Mouse (Mus musculus) natural killer cell, adult 2 months (primary cell): ENCODE results near the gene Cyp2w1.
"Not testable (repeated sequence)": the region's sequence is repeated elsewhere in the genome, so short reads cannot be mapped to it uniquely, and the experiment has no call there.

Experiments
- DNase-seq, 2 experiments: peaks; one replicate each; pipeline ENCODE4 v3.0.0; 2022; ENCODE audit warnings: low spot score in 2 of 2

Gene Cyp2w1

GRCm38 (mm10) chr5:139383234-139383633, 30.8 kb downstream of the Cyp2w1 start:
- DNase-seq, result no peak

DNA sequence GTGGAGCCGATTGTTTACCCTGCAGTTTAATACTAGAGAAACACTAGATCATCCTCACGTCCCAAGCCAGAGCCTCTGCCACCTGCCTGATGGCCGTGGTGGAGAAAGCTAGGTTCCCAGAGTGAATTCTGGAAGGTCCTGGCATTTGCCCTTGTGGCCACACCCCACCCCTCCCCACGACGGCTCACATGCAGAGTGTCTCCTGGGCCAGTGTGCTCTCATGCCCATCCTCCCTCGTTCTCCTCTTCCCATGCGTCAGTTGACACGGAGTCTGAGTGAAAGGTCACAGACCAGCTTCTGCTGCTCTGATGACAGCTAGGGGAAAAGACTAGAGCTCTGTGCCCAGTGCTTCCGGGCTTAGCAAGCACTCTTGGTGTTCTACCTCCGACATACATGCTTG, 32.1 kb downstream of the Cyp2w1 start:
- DNase-seq, result no peak

GRCm38 (mm10) chr5:139386047-139386446, 33.6 kb downstream of the Cyp2w1 start:
- no peak for DNase-seq

GRCm38 (mm10) chr5:139387329-139388194, 35.1 kb downstream of the Cyp2w1 start:
- no peak for DNase-seq

DNA sequence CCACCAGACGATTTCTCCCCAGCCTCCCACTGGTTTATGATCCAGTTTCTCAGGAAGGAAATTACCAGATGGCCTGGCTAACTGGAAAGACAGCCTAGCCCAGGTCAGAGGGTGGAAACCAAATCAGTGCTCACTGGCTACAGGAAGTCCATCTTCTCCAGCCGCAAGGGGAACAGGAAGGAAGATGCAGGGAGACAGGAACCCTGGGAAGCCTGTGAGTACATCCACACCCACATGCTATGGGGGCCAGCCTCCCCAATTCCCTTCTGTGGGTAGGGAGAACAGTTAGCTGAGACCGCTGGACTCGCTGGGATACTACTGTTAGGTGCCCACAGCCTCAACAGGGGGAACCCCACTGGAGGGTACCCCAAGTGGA, 35.8 kb downstream of the Cyp2w1 start:
- DNase-seq, result no peak

GRCm38 (mm10) chr5:139388694-139389675, 36.6 kb downstream of the Cyp2w1 start:
- no peak for DNase-seq

DNA sequence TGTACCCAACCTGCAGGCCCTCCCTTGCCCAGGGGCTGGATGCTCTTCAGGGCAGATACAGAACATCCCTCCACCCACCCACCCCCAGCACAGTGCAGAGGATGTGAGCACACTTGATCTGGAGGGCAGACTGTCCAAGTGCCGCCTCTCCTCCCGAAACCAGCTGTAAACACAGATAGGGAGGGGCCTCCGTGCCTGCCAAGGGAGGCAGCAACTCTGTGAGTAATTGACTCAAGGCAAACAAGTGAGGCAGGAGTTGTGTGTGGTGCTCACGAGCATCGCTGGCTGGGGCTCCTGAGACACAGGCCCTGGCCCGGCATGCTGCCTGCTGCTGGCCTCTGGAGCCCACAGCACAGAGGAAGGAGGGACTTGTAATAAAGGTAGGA, 37.3 kb downstream of the Cyp2w1 start:
- no peak for DNase-seq

GRCm38 (mm10) chr5:139390324-139391119, 38.1 kb downstream of the Cyp2w1 start:
- DNase-seq, result not testable (repeated sequence)

- DNase-seq, result no peak
Measured at GRCm38 (mm10) chr5:139391309-139391990, 39.0 kb downstream of the Cyp2w1 start.

DNA sequence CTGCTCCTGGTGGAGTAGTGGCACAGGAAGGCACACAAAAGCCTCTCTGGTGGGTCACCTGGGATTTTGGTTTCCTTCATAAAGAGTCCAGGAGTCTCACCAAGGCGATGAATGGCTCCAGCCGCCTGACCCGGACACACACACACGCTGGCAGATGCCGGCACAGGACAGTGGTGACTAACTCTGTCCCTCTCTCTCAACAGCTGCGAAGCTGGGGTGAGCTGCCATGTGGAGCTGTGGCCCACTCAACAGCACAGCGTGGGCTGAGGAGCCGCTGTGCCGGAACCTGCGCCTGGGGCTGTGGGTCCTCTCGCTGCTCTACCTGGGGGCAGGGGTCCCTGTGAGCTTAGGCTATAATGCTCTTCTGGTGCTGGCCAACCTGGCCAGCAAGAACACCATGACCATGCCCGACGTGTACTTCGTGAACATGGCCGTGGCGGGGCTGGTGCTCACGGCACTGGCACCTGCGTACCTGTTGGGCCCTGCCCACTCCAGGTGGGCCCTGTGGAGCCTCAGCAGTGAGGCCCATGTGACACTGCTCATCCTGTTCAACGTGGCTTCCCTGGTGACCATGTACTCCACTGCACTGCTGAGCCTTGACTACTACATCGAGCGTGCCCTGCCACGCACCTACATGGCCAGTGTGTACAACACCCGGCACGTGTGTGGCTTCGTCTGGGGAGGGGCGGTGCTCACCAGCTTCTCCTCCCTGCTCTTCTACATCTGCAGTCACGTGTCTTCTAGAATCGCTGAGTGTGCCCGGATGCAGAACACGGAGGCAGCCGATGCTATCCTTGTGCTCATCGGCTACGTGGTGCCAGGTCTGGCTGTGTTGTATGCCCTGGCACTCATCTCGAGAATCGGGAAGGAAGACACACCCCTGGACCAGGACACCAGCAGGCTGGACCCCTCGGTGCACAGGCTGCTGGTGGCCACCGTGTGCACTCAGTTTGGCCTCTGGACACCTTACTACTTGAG, 40.1 kb downstream of the Cyp2w1 start:
- DNase-seq, result no peak

- no peak for DNase-seq
Measured at GRCm38 (mm10) chr5:139393197-139393588, 40.8 kb downstream of the Cyp2w1 start.

- no peak for DNase-seq
Measured at GRCm38 (mm10) chr5:139394399-139394798, 42.0 kb downstream of the Cyp2w1 start.

DNA sequence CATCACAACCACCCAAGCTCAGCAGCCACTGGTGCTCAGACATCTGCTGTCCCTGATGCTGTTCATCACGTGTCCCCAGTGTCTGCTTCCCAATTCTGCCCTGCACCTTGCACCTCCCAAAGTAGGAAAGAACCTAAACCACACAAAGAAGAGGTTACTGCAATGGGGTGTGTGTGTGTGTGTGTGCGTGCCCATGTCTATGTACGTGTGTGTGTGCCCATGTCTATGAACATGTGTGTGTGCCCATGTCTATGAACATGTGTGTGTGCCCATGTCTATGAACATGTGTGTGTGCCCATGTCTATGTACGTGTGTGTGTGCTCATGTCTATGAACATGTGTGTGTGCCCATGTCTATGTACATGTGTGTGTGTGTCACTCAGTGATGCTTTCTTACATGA, 43.1 kb downstream of the Cyp2w1 start:
- no peak for DNase-seq

DNA sequence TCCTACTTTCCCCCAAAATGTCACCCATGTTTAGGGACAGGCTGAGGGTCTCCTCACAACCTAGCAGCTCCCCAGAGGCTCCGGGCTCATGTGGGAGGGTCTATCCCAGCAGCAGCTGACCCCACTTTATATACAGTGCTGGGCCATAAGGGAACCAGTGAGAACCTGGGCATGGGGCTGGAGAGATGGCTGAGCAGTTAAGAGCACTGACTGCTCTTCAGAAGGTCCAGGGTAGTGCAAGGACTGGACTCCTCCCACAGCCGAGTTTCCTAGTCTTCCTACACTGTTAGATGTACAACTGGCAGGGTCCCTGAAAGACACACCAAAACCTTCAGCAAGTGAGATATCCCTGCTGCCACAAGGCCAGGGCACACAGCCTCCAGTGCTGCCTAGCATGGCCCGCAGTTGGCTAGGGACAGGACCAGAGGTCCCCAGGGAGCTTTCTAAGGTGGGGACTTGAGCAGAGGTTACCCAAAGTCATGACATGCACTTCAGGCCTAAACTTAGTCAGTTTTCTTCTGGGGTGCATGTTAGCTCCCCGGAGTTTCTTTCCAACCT, 45.0 kb downstream of the Cyp2w1 start:
- no peak for DNase-seq

DNA sequence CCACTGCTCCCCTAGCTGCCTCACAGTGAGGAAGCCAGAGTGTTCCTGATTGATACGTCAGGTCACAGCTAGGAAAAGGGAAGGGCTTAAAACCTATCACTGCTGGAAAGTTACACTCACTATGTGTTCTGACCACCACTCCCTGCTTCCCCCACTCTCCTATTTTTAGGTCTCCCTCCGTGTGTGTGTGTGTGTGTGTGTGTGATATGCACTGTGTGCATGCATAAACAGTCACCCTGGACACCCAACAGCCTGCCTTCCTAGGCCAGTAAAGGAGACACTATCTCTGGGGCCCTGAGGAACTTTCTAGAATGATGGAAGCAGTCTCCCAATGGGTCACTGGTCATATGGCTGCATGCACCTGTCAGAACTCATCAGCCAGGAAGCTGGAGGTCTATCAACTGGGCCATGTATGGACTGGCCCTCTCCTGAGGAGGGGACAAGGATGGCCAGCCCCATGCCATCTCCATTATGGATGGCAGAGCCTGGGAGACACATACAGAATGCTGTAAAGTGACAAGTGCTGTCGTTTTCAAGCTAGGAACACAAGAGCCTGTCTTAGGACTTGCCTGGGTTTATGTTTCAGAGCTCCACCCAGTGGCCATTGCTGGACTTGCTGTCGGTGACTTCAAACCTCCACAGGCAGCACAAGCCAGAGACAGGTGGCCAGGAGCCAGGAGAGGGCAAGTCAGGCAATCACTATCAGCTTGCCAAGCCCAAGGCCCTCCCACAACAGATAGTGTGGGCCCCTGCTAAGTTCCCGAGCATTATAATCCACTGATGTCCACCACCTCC, 45.7 kb downstream of the Cyp2w1 start:
- peak; percentile 75 to 84 for DNase-seq

DNA sequence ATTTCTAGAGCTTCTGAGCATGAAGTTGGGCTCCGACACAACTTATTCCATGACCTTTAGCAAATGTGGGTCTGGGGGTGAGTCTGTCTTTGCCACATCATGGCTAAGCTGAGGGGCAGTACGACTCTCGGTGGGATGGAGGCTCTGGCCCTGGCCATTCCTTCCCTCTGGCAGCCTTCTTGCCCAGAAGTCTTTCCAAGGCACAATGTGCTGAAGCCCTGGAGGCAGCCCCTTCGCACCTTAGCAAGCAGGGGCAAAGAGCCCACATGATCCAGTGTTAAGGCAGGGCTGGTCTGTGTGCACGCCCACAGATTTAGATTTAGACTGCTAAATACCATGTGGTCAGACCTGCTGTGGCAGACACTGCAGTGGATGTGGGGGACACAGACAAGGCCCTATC, 46.4 kb downstream of the Cyp2w1 start:
- DNase-seq, result no peak

DNA sequence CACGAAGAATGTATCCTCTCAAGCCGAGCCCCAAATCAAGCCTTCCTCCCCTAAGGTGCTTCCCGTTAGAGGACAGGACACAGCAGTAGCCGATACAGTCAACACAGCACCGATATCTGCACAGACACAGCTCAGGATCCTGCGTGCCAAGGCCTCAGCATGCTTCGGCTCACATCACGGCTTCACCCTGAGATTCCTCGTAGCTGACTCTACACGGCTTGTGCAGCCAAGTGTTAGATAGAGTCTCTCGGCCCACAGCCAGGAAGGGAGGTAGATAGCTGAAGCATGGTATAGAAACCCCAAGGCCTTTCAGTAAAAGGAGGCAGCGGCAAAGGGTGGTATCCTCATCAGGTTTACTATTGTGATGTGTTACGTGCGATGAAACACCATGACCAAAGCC, 47.6 kb downstream of the Cyp2w1 start:
- no peak for DNase-seq

GRCm38 (mm10) chr5:139402106-139402505, 49.7 kb downstream of the Cyp2w1 start:
- DNase-seq, result no peak
